Mouse (Mus musculus): ENCODE results near the gene Vmac. TPM values are rescaled to one million over a fixed set of nuclear protein-coding genes. Genes with fewer than 3 reads are reported as not detected.
A peak's percentile ranks its signal among the peaks of the same experiment; 100 is the strongest.

Gene Vmac
- polyA plus RNA-seq, 1 experiment from 2014 or later: 13.4 TPM

DNA sequence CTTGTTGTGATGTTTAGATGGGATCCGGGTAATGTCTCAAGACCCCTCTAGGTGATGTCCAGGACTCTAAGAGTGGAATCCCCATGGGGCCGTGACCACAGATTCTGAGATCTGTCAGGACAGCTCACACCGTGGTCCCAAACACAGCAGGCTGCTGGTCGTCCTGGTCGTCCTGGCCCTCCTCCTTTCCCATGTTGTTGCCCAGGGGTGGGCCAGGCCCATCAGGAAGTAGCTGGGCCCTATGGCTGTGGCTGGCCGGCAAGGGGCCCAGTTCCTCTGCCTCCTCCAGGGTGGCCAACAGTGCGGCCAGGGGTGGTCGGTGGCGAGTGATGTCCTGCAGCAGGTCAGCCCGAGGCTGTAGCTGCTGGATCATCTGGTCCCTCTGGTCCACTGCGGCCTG, 2.5 kb downstream of the Vmac start:
- Histone ChIP-seq H3K4me2 (peak overlapping the region; percentile 90; the same call in 1 of the 2 replicates), H3K9me3 (replicated peaks; ENCODE audit: control insufficient read depth, low read length) (no peaks in the 10 kb centered on the region), H3K27ac (ENCODE audit: low read depth, low read length) (no peak overlapping the region), H3K9ac (ENCODE audit: low read depth, low read length) (no peak overlapping the region; the same call in 1 of the 2 replicates), H3K4me1 (ENCODE audit: control insufficient read depth, insufficient read depth, low read length) (peaks cover 36% of the 10 kb centered on the region), H3K36me3 (ENCODE audit: control insufficient read depth, insufficient read depth, low read length) (peaks cover 19% of the 10 kb centered on the region), H3K27me3 (ENCODE audit: control insufficient read depth, insufficient read depth, low read length) (no peaks in the 10 kb centered on the region), H3K4me3 (ENCODE audit: low read depth, low read length) (no peak overlapping the region)
- 46% methylated on average over 11 of the region's 11 CpGs for WGBS (ENCODE audit: insufficient replicate concordance)
- no peak for ATAC-seq (replicated peaks; ENCODE audit: insufficient number of reproducible peaks, low FRiP score, low TSS enrichment)

DNA sequence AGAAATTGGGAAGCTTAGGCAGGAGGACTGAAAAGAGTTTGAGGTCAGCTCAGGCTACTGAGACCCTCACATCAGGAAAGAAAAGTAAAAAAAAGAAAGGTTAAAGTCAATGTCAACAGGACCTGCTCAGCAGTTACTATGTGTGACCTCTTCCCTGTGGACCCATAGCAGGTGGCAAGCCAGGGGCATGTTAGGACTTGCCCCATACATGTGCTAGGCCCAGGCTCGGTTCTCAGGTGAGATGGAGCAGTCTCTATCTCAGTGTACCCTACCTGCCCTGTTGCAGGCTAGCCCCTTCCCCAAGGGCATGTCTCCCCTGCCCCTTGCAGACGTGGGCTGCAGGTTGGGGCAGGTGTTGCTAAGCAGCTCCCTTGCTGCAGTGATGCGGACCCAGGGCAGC, 8.1 kb downstream of the Vmac start:
- no peak for ATAC-seq (replicated peaks; ENCODE audit: insufficient number of reproducible peaks, low FRiP score, low TSS enrichment)
- Histone ChIP-seq H3K9ac (ENCODE audit: low read depth, low read length) (no peak overlapping the region), H3K27me3 (ENCODE audit: control insufficient read depth, insufficient read depth, low read length) (no peaks in the 10 kb centered on the region), H3K9me3 (replicated peaks; ENCODE audit: control insufficient read depth, low read length) (no peaks in the 10 kb centered on the region), H3K4me1 (ENCODE audit: control insufficient read depth, insufficient read depth, low read length) (peaks cover 12% of the 10 kb centered on the region), H3K27ac (ENCODE audit: low read depth, low read length) (no peak overlapping the region), H3K36me3 (ENCODE audit: control insufficient read depth, insufficient read depth, low read length) (peaks cover 63% of the 10 kb centered on the region), H3K4me3 (ENCODE audit: low read depth, low read length) (no peak overlapping the region), H3K4me2 (no peak overlapping the region)
- 94% methylated on average over 3 of the region's 3 CpGs for WGBS (ENCODE audit: insufficient replicate concordance)

DNA sequence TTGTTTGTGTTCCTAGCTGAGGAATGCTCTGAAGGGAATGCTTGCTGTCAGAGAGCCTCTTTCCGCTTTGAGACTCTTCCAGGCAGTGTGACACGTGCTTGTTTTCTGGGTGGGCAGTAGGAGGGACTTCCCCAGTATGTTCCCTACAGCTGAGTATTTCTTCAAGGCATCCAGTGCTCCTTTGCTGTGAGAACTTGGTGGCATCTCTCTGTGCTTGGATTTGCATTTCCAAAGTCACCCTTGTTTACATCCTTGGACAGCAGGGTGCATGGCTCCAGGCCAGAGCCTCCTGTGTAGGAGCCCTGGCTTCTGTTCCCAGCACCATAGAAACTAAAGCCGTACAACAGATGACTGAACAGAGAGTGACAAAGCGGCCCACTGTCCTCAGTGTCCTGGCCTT, 9.1 kb downstream of the Vmac start:
- ATAC-seq (replicated peaks; ENCODE audit: insufficient number of reproducible peaks, low FRiP score, low TSS enrichment): no peak
- Histone ChIP-seq H3K27ac (ENCODE audit: low read depth, low read length) (no peak overlapping the region), H3K4me1 (ENCODE audit: control insufficient read depth, insufficient read depth, low read length) (peaks cover 4% of the 10 kb centered on the region), H3K36me3 (ENCODE audit: control insufficient read depth, insufficient read depth, low read length) (peaks cover 71% of the 10 kb centered on the region), H3K4me3 (ENCODE audit: low read depth, low read length) (no peak overlapping the region), H3K9me3 (replicated peaks; ENCODE audit: control insufficient read depth, low read length) (no peaks in the 10 kb centered on the region), H3K27me3 (ENCODE audit: control insufficient read depth, insufficient read depth, low read length) (no peaks in the 10 kb centered on the region), H3K9ac (ENCODE audit: low read depth, low read length) (no peak overlapping the region), H3K4me2 (no peak overlapping the region)
- 82% methylated on average over 4 of the region's 4 CpGs for WGBS (ENCODE audit: insufficient replicate concordance)

DNA sequence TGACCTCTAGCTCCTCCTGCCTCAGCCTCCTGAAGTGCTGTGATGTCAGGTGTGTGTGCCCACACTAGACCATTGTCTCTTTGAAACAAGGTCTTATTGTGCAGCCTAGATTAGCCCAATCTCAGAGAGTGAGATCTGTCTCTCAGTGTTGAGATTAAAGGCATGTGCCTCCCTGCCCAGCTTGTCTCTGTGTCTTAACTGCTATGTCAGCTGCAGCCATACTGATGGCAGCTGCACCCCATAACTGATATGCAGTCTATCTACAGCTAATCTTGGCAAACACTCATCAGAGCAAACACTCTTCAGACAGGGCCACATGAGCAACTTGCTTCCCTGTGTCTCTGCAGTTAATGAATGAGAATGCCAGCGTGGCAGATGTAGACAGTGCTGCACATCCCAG, 11.3 kb downstream of the Vmac start:
- Histone ChIP-seq H3K4me2 (no peak overlapping the region), H3K9me3 (replicated peaks; ENCODE audit: control insufficient read depth, low read length) (no peaks in the 10 kb centered on the region), H3K36me3 (ENCODE audit: control insufficient read depth, insufficient read depth, low read length) (peaks cover 74% of the 10 kb centered on the region), H3K9ac (ENCODE audit: low read depth, low read length) (no peak overlapping the region), H3K27ac (ENCODE audit: low read depth, low read length) (no peak overlapping the region), H3K27me3 (ENCODE audit: control insufficient read depth, insufficient read depth, low read length) (no peaks in the 10 kb centered on the region), H3K4me3 (ENCODE audit: low read depth, low read length) (no peak overlapping the region), H3K4me1 (ENCODE audit: control insufficient read depth, insufficient read depth, low read length) (no peaks in the 10 kb centered on the region)
- WGBS (ENCODE audit: insufficient replicate concordance): 96% methylated on average over 1 of the region's 1 CpGs
- no peak for ATAC-seq (replicated peaks; ENCODE audit: insufficient number of reproducible peaks, low FRiP score, low TSS enrichment)

DNA sequence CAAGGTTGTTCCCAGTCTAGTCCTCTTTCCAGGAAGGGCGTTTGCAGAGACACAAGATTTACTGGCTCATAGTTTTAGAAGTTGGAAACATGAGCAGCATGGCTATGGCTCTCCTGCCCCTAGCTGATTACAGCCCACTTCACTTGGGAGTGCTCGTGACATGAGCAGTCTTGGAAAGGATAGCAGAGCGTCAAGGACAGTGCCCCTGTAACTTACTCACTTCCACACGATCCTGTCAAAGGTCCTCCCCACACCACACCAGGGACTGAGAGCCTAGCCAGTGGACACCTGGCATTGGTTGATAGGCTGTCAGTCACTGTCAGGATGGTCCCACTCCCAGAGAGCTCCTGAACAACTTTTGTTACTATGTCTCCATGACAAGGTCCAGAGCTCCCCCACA, 14.8 kb downstream of the Vmac start:
- Histone ChIP-seq H3K27ac (ENCODE audit: low read depth, low read length) (no peak overlapping the region), H3K9me3 (replicated peaks; ENCODE audit: control insufficient read depth, low read length) (no peaks in the 10 kb centered on the region), H3K36me3 (ENCODE audit: control insufficient read depth, insufficient read depth, low read length) (peaks cover 69% of the 10 kb centered on the region), H3K4me2 (no peak overlapping the region), H3K4me3 (ENCODE audit: low read depth, low read length) (no peak overlapping the region), H3K27me3 (ENCODE audit: control insufficient read depth, insufficient read depth, low read length) (no peaks in the 10 kb centered on the region), H3K4me1 (ENCODE audit: control insufficient read depth, insufficient read depth, low read length) (no peaks in the 10 kb centered on the region), H3K9ac (ENCODE audit: low read depth, low read length) (no peak overlapping the region)
- 70% methylated on average over 4 of the region's 4 CpGs for WGBS (ENCODE audit: insufficient replicate concordance)
- no peak for ATAC-seq (replicated peaks; ENCODE audit: insufficient number of reproducible peaks, low FRiP score, low TSS enrichment)

DNA sequence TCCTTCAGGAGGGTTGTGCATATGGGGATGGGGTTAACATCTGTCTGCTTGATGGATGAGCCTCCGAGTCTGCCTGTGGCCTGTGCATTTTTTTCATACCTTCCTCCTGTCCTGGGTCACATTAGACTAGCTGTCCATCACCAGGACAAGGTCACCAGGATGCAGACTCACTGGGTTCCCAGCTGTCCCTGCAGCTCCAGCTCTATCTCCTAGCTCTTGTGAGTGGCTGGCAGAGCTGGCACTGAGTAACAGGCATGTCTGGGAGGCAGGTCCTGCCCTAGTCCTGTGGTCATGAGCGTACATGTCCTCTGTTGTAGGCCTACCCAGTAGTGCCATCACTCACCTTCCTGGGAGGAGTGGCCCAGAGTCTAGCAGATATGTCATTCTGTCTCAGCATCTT, 17.4 kb downstream of the Vmac start:
- no peak overlapping the region for H3K4me2 ChIP-seq
- peaks cover 68% of the 10 kb centered on the region for H3K36me3 ChIP-seq (ENCODE audit: control insufficient read depth, insufficient read depth, low read length)
- H3K27me3 ChIP-seq (ENCODE audit: control insufficient read depth, insufficient read depth, low read length): no peaks in the 10 kb centered on the region
- no peak overlapping the region for H3K27ac ChIP-seq (ENCODE audit: low read depth, low read length)
- H3K4me3 ChIP-seq (ENCODE audit: low read depth, low read length): no peak overlapping the region
- 64% methylated on average over 2 of the region's 2 CpGs for WGBS (ENCODE audit: insufficient replicate concordance)
- H3K4me1 ChIP-seq (ENCODE audit: control insufficient read depth, insufficient read depth, low read length): no peaks in the 10 kb centered on the region; the same call in 1 of the 2 replicates
- H3K9ac ChIP-seq (ENCODE audit: low read depth, low read length): no peak overlapping the region
- ATAC-seq (replicated peaks; ENCODE audit: insufficient number of reproducible peaks, low FRiP score, low TSS enrichment): no peak; the same call in 1 of the 2 replicates
- no peaks in the 10 kb centered on the region for H3K9me3 ChIP-seq (replicated peaks; ENCODE audit: control insufficient read depth, low read length)

DNA sequence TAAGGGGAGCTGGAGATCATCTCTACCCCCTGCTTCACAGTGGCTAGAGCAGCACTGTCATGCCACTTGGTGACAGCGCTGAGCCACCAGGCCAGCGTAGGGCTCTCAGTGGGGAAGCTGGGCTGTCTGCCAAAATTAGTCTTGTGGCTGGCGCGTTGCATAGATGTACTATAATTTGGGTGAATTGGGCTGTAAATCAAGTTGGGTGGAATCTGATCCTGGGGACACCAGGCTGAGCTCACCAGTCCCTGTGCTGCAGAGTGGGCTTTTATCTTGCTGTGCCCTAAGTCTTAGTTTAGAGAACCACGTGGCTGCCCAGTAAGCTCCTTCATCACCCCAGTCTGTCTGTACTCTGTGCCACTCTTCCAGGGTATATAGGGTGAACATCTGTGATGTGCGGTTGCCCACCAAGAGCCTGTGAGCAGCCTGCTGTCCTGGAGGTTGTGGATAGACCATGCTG, 23.9 kb downstream of the Vmac start:
- Histone ChIP-seq H3K9ac (ENCODE audit: low read depth, low read length) (0 out of 2 replicates have a peak overlapping the region, but pooled peaks have one; percentile 22), H3K4me3 (ENCODE audit: low read depth, low read length) (no peak overlapping the region; the same call in 1 of the 2 replicates), H3K27ac (ENCODE audit: low read depth, low read length) (peak overlapping the region; percentile 35; the same call in 1 of the 2 replicates), H3K4me1 (ENCODE audit: control insufficient read depth, insufficient read depth, low read length) (peaks cover 15% of the 10 kb centered on the region), H3K4me2 (no peak overlapping the region; the same call in 1 of the 2 replicates), H3K27me3 (ENCODE audit: control insufficient read depth, insufficient read depth, low read length) (no peaks in the 10 kb centered on the region), H3K36me3 (ENCODE audit: control insufficient read depth, insufficient read depth, low read length) (peaks cover 37% of the 10 kb centered on the region), H3K9me3 (replicated peaks; ENCODE audit: control insufficient read depth, low read length) (no peaks in the 10 kb centered on the region)
- WGBS (ENCODE audit: insufficient replicate concordance): 73% methylated on average over 6 of the region's 6 CpGs
- no peak for ATAC-seq (replicated peaks; ENCODE audit: insufficient number of reproducible peaks, low FRiP score, low TSS enrichment)

DNA sequence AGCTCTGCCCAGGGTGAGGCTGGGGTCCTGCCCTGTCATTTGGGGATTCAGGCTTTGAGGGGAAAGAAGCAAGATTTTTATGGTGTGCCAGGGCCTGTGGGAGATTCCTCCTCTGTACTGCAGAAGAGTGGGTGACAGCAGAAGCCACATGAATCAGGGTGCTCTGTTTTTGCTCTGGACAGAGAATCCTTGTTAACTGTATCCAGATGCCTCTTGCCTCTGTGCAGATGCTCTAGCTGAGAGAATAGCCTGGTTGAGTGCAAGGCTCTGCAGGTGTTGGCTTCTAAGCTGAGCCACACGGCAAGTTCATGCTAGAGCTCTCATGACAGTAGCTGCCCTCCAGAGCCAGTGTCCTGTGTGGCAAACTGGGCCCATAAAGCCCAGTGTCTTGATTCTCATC, 24.4 kb downstream of the Vmac start:
- 0 out of 2 replicates have a peak overlapping the region, but pooled peaks have one; percentile 22 for H3K9ac ChIP-seq (ENCODE audit: low read depth, low read length)
- H3K9me3 ChIP-seq (replicated peaks; ENCODE audit: control insufficient read depth, low read length): no peaks in the 10 kb centered on the region
- no peak overlapping the region; the same call in 1 of the 2 replicates for H3K4me3 ChIP-seq (ENCODE audit: low read depth, low read length)
- peak overlapping the region; percentile 35 for H3K27ac ChIP-seq (ENCODE audit: low read depth, low read length)
- H3K36me3 ChIP-seq (ENCODE audit: control insufficient read depth, insufficient read depth, low read length): peaks cover 38% of the 10 kb centered on the region
- peaks cover 17% of the 10 kb centered on the region for H3K4me1 ChIP-seq (ENCODE audit: control insufficient read depth, insufficient read depth, low read length)
- H3K27me3 ChIP-seq (ENCODE audit: control insufficient read depth, insufficient read depth, low read length): no peaks in the 10 kb centered on the region
- WGBS (ENCODE audit: insufficient replicate concordance): 73% methylated on average over 1 of the region's 1 CpGs
- no peak for ATAC-seq (replicated peaks; ENCODE audit: insufficient number of reproducible peaks, low FRiP score, low TSS enrichment)
- no peak overlapping the region; the same call in 1 of the 2 replicates for H3K4me2 ChIP-seq

DNA sequence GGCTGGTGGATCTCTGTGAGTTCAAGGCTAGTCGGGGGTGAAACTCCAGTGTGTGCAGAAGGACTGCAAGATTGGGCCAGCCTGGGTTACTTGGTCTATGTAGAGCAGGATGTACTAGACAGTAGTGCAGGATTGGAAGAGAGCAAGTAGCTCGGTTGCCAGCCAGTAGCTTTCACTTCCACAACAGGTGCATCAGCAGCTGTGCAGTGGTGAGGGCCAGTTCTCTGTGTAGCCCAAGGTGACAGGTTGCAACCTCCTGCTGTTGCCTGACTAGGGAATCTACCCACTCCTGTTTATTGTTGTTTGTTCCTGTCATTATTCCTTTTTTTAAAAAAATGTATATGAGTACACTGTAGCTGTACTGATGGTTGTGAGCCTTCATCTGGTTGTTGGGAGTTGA, 29.1 kb downstream of the Vmac start:
- no peak for ATAC-seq (replicated peaks; ENCODE audit: insufficient number of reproducible peaks, low FRiP score, low TSS enrichment)
- H3K9me3 ChIP-seq (replicated peaks; ENCODE audit: control insufficient read depth, low read length): no peaks in the 10 kb centered on the region
- no peak overlapping the region for H3K27ac ChIP-seq (ENCODE audit: low read depth, low read length)
- H3K4me3 ChIP-seq (ENCODE audit: low read depth, low read length): no peak overlapping the region
- H3K9ac ChIP-seq (ENCODE audit: low read depth, low read length): no peak overlapping the region
- no peaks in the 10 kb centered on the region for H3K27me3 ChIP-seq (ENCODE audit: control insufficient read depth, insufficient read depth, low read length)
- H3K4me2 ChIP-seq: no peak overlapping the region
- peaks cover 19% of the 10 kb centered on the region for H3K4me1 ChIP-seq (ENCODE audit: control insufficient read depth, insufficient read depth, low read length)
- peaks cover 20% of the 10 kb centered on the region for H3K36me3 ChIP-seq (ENCODE audit: control insufficient read depth, insufficient read depth, low read length)
- WGBS (ENCODE audit: insufficient replicate concordance): 79% methylated on average over 2 of the region's 2 CpGs

All from heart, embryonic 11.5 days (tissue).